Mouse (Mus musculus): Measurements from ENCODE around the gene Pdia3.
"Not testable (repeated sequence)": the region's sequence is repeated elsewhere in the genome, so short reads cannot be mapped to it uniquely, and the experiment has no call there.

The Pdia3 gene

GRCm38 (mm10) chr2:121477491-121478266, 64.1 kb downstream of the Pdia3 start:
- DNase-seq (ENCODE audit: low spot score), result no peak

GRCm38 (mm10) chr2:121480498-121480897, 66.9 kb downstream of the Pdia3 start:
- peak; percentile 33 for DNase-seq (ENCODE audit: low spot score)

- DNase-seq (ENCODE audit: low spot score), result not testable (repeated sequence)
These were observed 67.3 kb downstream of the Pdia3 start for GRCm38 (mm10) chr2:121480916-121481315.

GRCm38 (mm10) chr2:121483576-121483975, 70.0 kb downstream of the Pdia3 start:
- no peak for DNase-seq (ENCODE audit: low spot score)

GRCm38 (mm10) chr2:121484403-121484802, 70.8 kb downstream of the Pdia3 start:
- not testable (repeated sequence) for DNase-seq (ENCODE audit: low spot score)

Measured in c-Kit-positive CD71-positive TER-119-positive erythroid progenitor cells, embryonic 14.5 days (primary cell).